Mouse (Mus musculus) right cerebral cortex, postnatal 14 days (tissue): ENCODE measurements around the gene Shroom1.

Experiments used
- DNase-seq: peaks from one replicate; pipeline ENCODE4 v3.0.0; 2022

The Shroom1 gene

GRCm38 (mm10) chr11:53447996-53448395, 9.0 kb upstream of the Shroom1 start:
- DNase-seq = no peak

GRCm38 (mm10) chr11:53448529-53448928, 8.5 kb upstream of the Shroom1 start:
- DNase-seq = no peak

GRCm38 (mm10) chr11:53450070-53450705, 6.8 kb upstream of the Shroom1 start:
- DNase-seq = no peak

- DNase-seq = no peak
Measured at GRCm38 (mm10) chr11:53451361-53451760, 5.6 kb upstream of the Shroom1 start.

GRCm38 (mm10) chr11:53452396-53452795, 4.6 kb upstream of the Shroom1 start:
- no peak for DNase-seq

GRCm38 (mm10) chr11:53453031-53453430, 4.0 kb upstream of the Shroom1 start:
- no peak for DNase-seq

GRCm38 (mm10) chr11:53457372-53457954, 458 bp downstream of the Shroom1 start:
- no peak for DNase-seq

- DNase-seq = no peak
Measured at GRCm38 (mm10) chr11:53458996-53459395, 2.0 kb downstream of the Shroom1 start.

- no peak for DNase-seq
Measured at GRCm38 (mm10) chr11:53460192-53460591, 3.2 kb downstream of the Shroom1 start.

GRCm38 (mm10) chr11:53461727-53462126, 4.7 kb downstream of the Shroom1 start:
- DNase-seq = no peak

GRCm38 (mm10) chr11:53463551-53464424, 6.8 kb downstream of the Shroom1 start:
- peak; percentile 64 for DNase-seq

GRCm38 (mm10) chr11:53466231-53466971, 9.4 kb downstream of the Shroom1 start:
- peak; percentile 91 for DNase-seq

- peak; percentile 62 for DNase-seq
Measured at GRCm38 (mm10) chr11:53469294-53469967, 12.4 kb downstream of the Shroom1 start.

GRCm38 (mm10) chr11:53469968-53470695, 13.1 kb downstream of the Shroom1 start, which contains the start of gene Gm9837:
Gene Gm9837 (minus strand): TSS chr11:53470479.
- DNase-seq = peak; percentile 97

GRCm38 (mm10) chr11:53472709-53473108, 15.7 kb downstream of the Shroom1 start:
- no peak for DNase-seq

- no peak for DNase-seq
Measured at GRCm38 (mm10) chr11:53475620-53476019, 18.6 kb downstream of the Shroom1 start.

GRCm38 (mm10) chr11:53477833-53478232, 20.8 kb downstream of the Shroom1 start:
- no peak for DNase-seq

- DNase-seq = peak; percentile 48
Measured at GRCm38 (mm10) chr11:53478383-53479170, 21.6 kb downstream of the Shroom1 start.

GRCm38 (mm10) chr11:53479171-53479782, 22.3 kb downstream of the Shroom1 start:
- peak; percentile 44 for DNase-seq

- peak; percentile 66 for DNase-seq
Measured at GRCm38 (mm10) chr11:53479783-53480301, 22.8 kb downstream of the Shroom1 start, which contains the start of the genes Gm9945 and Sowaha. Gene Gm9945 (plus strand): TSS chr11:53480166. Gene Sowaha (minus strand): TSS chr11:53480274.
